Mouse (Mus musculus) limb, embryonic 10.5 days (tissue): ENCODE results near the gene Mboat1. TPM values are rescaled to one million over a fixed set of nuclear protein-coding genes. Genes with fewer than 3 reads are reported as not detected.

Experiments used
- DNase-seq: peaks from one replicate; pipeline ENCODE4 v3.0.0-alpha.2; 2017; ENCODE audit warnings: low spot score
- H3K27ac ChIP-seq: fragments of 300-500 bp; sonication (generic); 2 replicates; pipeline ENCODE4 v1.5.1; 2016; ENCODE audit warnings: mild to moderate bottlenecking
- H3K27me3 ChIP-seq: fragments of 300-500 bp; sonication (generic); 2 replicates; pipeline ENCODE4 v1.6.1; 2016; ENCODE audit warnings: low read depth, mild to moderate bottlenecking; ENCODE audit not compliant: poor library complexity, severe bottlenecking
- H3K36me3 ChIP-seq: fragments of 300-500 bp; sonication (generic); 2 replicates; pipeline ENCODE4 v1.6.1; 2016; ENCODE audit warnings: mild to moderate bottlenecking, moderate library complexity
- H3K4me1 ChIP-seq: fragments of 300-500 bp; sonication (generic); 2 replicates; pipeline ENCODE4 v1.6.1; 2016
- H3K4me3 ChIP-seq: fragments of 300-500 bp; sonication (generic); 2 replicates; pipeline ENCODE4 v1.5.1; 2016; ENCODE audit warnings: mild to moderate bottlenecking, moderate library complexity
- H3K9me3 ChIP-seq: fragments of 300-500 bp; sonication (generic); replicated peaks from 2 replicates; pipeline ENCODE4 v1.6.1; 2016; ENCODE audit warnings: mild to moderate bottlenecking
- WGBS: fragments of 180-500 bp; shearing (Covaris S2); methylation state at CpG from one replicate; pipeline ENCODE4 v1.1.7; 2016; 5-methylcytosine and 5-hydroxymethylcytosine counted together
- polyA plus RNA-seq: library from polyadenylated mRNA; unstranded; fragments of >200 nt; fragmentation: Nextera tagmentation; extraction: Ambion mirVana; gene quantifications from 2 replicates; pipeline ENCODE4 v1.2.1, GENCODE M21; 2016

Mboat1 gene
- polyA plus RNA-seq, 1 experiment from 2014 or later: 4.3 TPM

- 86% methylated on average over 4 of the region's 4 CpGs for WGBS
- no peak overlapping the region for H3K4me3 ChIP-seq
- no peaks in the 10 kb centered on the region for H3K9me3 ChIP-seq
- H3K27ac ChIP-seq: no peak overlapping the region
- H3K36me3 ChIP-seq: no peaks in the 10 kb centered on the region
- no peaks in the 10 kb centered on the region for H3K27me3 ChIP-seq
- no peaks in the 10 kb centered on the region for H3K4me1 ChIP-seq
- no peak for DNase-seq
Observed at GRCm38 (mm10) chr13:30159626-30160025, 23.3 kb downstream of the Mboat1 start.

- Histone ChIP-seq H3K9me3 (no peaks in the 10 kb centered on the region), H3K27me3 (no peaks in the 10 kb centered on the region), H3K4me1 (no peaks in the 10 kb centered on the region), H3K4me3 (no peak overlapping the region), H3K36me3 (no peaks in the 10 kb centered on the region), H3K27ac (no peak overlapping the region)
- no peak for DNase-seq
- 97% methylated on average over 2 of the region's 2 CpGs for WGBS
Observed at GRCm38 (mm10) chr13:30163521-30163920, 27.2 kb downstream of the Mboat1 start.

- Histone ChIP-seq H3K27ac (no peak overlapping the region), H3K9me3 (no peaks in the 10 kb centered on the region), H3K27me3 (no peaks in the 10 kb centered on the region), H3K4me3 (no peak overlapping the region), H3K36me3 (no peaks in the 10 kb centered on the region), H3K4me1 (no peaks in the 10 kb centered on the region)
- no peak for DNase-seq
- WGBS: 72% methylated on average over 12 of the region's 14 CpGs
Observed at GRCm38 (mm10) chr13:30166138-30167090, 30.1 kb downstream of the Mboat1 start.

- Histone ChIP-seq H3K4me1 (no peaks in the 10 kb centered on the region), H3K36me3 (no peaks in the 10 kb centered on the region), H3K27ac (no peak overlapping the region), H3K9me3 (no peaks in the 10 kb centered on the region), H3K4me3 (no peak overlapping the region), H3K27me3 (no peaks in the 10 kb centered on the region)
- WGBS: 90% methylated on average over 4 of the region's 4 CpGs
- DNase-seq: no peak
Observed at GRCm38 (mm10) chr13:30167499-30167898, 31.2 kb downstream of the Mboat1 start.

- DNase-seq: no peak
- no peak overlapping the region for H3K27ac ChIP-seq
- H3K4me1 ChIP-seq: no peaks in the 10 kb centered on the region
- H3K36me3 ChIP-seq: no peaks in the 10 kb centered on the region
- H3K27me3 ChIP-seq: no peaks in the 10 kb centered on the region
- H3K4me3 ChIP-seq: no peak overlapping the region
- no peaks in the 10 kb centered on the region for H3K9me3 ChIP-seq
- WGBS: 94% methylated on average over 4 of the region's 4 CpGs
Observed at GRCm38 (mm10) chr13:30168803-30169202, 32.5 kb downstream of the Mboat1 start.

GRCm38 (mm10) chr13:30170061-30170460 lies 33.8 kb downstream of the Mboat1 start:
- no peak for DNase-seq
- Histone ChIP-seq H3K27me3 (no peaks in the 10 kb centered on the region), H3K36me3 (no peaks in the 10 kb centered on the region), H3K9me3 (no peaks in the 10 kb centered on the region), H3K27ac (no peak overlapping the region), H3K4me1 (no peaks in the 10 kb centered on the region), H3K4me3 (no peak overlapping the region)
- WGBS: 96% methylated on average over 6 of the region's 6 CpGs

- 95% methylated on average over 4 of the region's 4 CpGs for WGBS
- no peaks in the 10 kb centered on the region for H3K36me3 ChIP-seq
Observed at GRCm38 (mm10) chr13:30174586-30174985, 38.3 kb downstream of the Mboat1 start.

GRCm38 (mm10) chr13:30177356-30177755 lies 41.1 kb downstream of the Mboat1 start:
- no peaks in the 10 kb centered on the region for H3K27me3 ChIP-seq
- H3K4me3 ChIP-seq: no peak overlapping the region
- DNase-seq: no peak
- whole genome bisulfite sequencing: 90% methylated on average over 6 of the region's 6 CpGs
- no peaks in the 10 kb centered on the region for H3K4me1 ChIP-seq
- H3K27ac ChIP-seq: no peak overlapping the region
- H3K9me3 ChIP-seq: no peaks in the 10 kb centered on the region
- H3K36me3 ChIP-seq: no peaks in the 10 kb centered on the region

More at GRCm38 (mm10) chr13:30174586-30174985, 38.3 kb downstream of the Mboat1 start:
- H3K27me3 ChIP-seq: no peaks in the 10 kb centered on the region
- H3K4me3 ChIP-seq: no peak overlapping the region
- DNase-seq: no peak
- no peak overlapping the region for H3K27ac ChIP-seq
- no peaks in the 10 kb centered on the region for H3K9me3 ChIP-seq
- no peaks in the 10 kb centered on the region for H3K4me1 ChIP-seq

GRCm38 (mm10) chr13:30185549-30185948 lies 49.3 kb downstream of the Mboat1 start:
- 66% methylated on average over 6 of the region's 6 CpGs for WGBS
- Histone ChIP-seq H3K9me3 (no peaks in the 10 kb centered on the region), H3K27me3 (no peaks in the 10 kb centered on the region), H3K4me3 (no peak overlapping the region), H3K27ac (no peak overlapping the region), H3K36me3 (no peaks in the 10 kb centered on the region), H3K4me1 (peaks cover 14% of the 10 kb centered on the region)
- DNase-seq: no peak

- WGBS: 60% methylated on average over 6 of the region's 6 CpGs
- no peaks in the 10 kb centered on the region for H3K9me3 ChIP-seq
- H3K4me3 ChIP-seq: no peak overlapping the region
- no peak for DNase-seq
- H3K27ac ChIP-seq: no peak overlapping the region
- no peaks in the 10 kb centered on the region for H3K36me3 ChIP-seq
- H3K27me3 ChIP-seq: no peaks in the 10 kb centered on the region
- H3K4me1 ChIP-seq: peaks cover 14% of the 10 kb centered on the region
Observed at GRCm38 (mm10) chr13:30185959-30186358, 49.7 kb downstream of the Mboat1 start.

- no peak overlapping the region for H3K27ac ChIP-seq
- no peak for DNase-seq
- H3K36me3 ChIP-seq: no peaks in the 10 kb centered on the region
- no peak overlapping the region for H3K4me3 ChIP-seq
- WGBS: 88% methylated on average over 8 of the region's 8 CpGs
- no peaks in the 10 kb centered on the region for H3K27me3 ChIP-seq
- no peaks in the 10 kb centered on the region for H3K9me3 ChIP-seq
- H3K4me1 ChIP-seq: peaks cover 14% of the 10 kb centered on the region
Observed at GRCm38 (mm10) chr13:30186456-30186855, 50.2 kb downstream of the Mboat1 start.

GRCm38 (mm10) chr13:30192031-30192716 lies 55.9 kb downstream of the Mboat1 start:
- 74% methylated on average over 3 of the region's 3 CpGs for WGBS
- no peaks in the 10 kb centered on the region for H3K36me3 ChIP-seq
- no peaks in the 10 kb centered on the region for H3K27me3 ChIP-seq
- H3K27ac ChIP-seq: no peak overlapping the region
- no peaks in the 10 kb centered on the region for H3K4me1 ChIP-seq
- DNase-seq: no peak
- no peak overlapping the region for H3K4me3 ChIP-seq
- H3K9me3 ChIP-seq: no peaks in the 10 kb centered on the region

GRCm38 (mm10) chr13:30193363-30193762 lies 57.1 kb downstream of the Mboat1 start:
- WGBS: 56% methylated on average over 4 of the region's 4 CpGs
- Histone ChIP-seq H3K27me3 (no peaks in the 10 kb centered on the region), H3K36me3 (no peaks in the 10 kb centered on the region), H3K4me1 (no peaks in the 10 kb centered on the region), H3K4me3 (no peak overlapping the region), H3K27ac (no peak overlapping the region), H3K9me3 (no peaks in the 10 kb centered on the region)
- DNase-seq: no peak
